Mouse (Mus musculus) embryonic facial prominence, embryonic 15.5 days (tissue): ENCODE measurements at regions not wholly inside any gene's neighbourhood (a gene's known extent, or its start where the extent isn't known, plus 50 kb on each side); places are given as distances from the start of the nearest gene placed in this dataset.

Experiments used
- ATAC-seq: fragments of 200-750 bp; cut with Nextera tagmentation; 2 replicates; pipeline ENCODE4 v1.8.0; 2017; ENCODE audit warnings: low read depth, moderate TSS enrichment; ENCODE audit not compliant: insufficient number of reproducible peaks, low FRiP score, low TSS enrichment
- H3K27ac ChIP-seq: fragments of 300-500 bp; sonication (generic); replicated peaks from 2 replicates; pipeline ENCODE4 v1.5.1; 2015; ENCODE audit warnings: mild to moderate bottlenecking, inconsistent platforms
- H3K27me3 ChIP-seq: fragments of 300-500 bp; sonication (generic); 2 replicates; pipeline ENCODE4 v1.6.1; 2015; ENCODE audit warnings: inconsistent platforms
- H3K36me3 ChIP-seq: fragments of 300-500 bp; sonication (generic); 2 replicates; pipeline ENCODE4 v1.6.1; 2015; ENCODE audit warnings: mild to moderate bottlenecking, inconsistent platforms
- H3K4me1 ChIP-seq: fragments of 300-500 bp; sonication (generic); 2 replicates; pipeline ENCODE4 v1.6.1; 2015; ENCODE audit warnings: inconsistent platforms
- H3K4me2 ChIP-seq: fragments of 300-500 bp; sonication (generic); replicated peaks from 2 replicates; pipeline ENCODE4 v1.6.1; 2015; ENCODE audit warnings: mild to moderate bottlenecking, inconsistent platforms
- H3K4me3 ChIP-seq: fragments of 300-500 bp; sonication (generic); replicated peaks from 2 replicates; pipeline ENCODE4 v1.5.1; 2015; ENCODE audit warnings: mild to moderate bottlenecking, inconsistent platforms
- H3K9ac ChIP-seq: fragments of 300-500 bp; sonication (generic); 2 replicates; pipeline ENCODE4 v1.6.1; 2015; ENCODE audit warnings: inconsistent platforms
- H3K9me3 ChIP-seq: fragments of 300-500 bp; sonication (generic); replicated peaks from 2 replicates; pipeline ENCODE4 v1.6.1; 2016; ENCODE audit warnings: inconsistent platforms
- WGBS: fragments of 180-500 bp; shearing (Covaris S2); methylation state at CpG from one replicate; pipeline ENCODE4 v1.1.7; 2015; 5-methylcytosine and 5-hydroxymethylcytosine counted together

DNA sequence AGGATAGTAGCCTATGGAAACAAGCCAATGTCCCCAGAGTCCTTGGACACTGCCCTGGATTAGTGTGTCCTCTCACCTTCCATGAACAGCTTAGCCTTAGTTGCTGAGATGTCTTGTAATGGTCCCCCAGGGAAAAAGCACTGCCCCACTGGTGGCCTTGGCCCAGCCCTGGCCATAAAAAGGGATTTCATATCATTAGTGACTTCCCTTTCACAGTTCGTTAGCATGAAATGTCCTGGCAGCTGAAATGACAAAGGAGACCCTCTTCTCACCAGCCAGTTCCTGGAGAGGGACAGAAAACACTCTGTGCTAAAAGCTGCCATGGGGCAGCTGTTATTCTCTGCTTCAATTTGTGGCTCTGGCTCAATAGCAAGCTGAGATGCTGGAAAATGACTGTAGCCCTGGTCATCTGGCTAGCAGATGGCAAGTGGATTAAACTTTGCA lies 110.6 kb upstream of the Rmdn2 start:
- Histone ChIP-seq H3K27ac (no peak overlapping the region), H3K9ac (no peak overlapping the region), H3K4me1 (no peaks in the 10 kb centered on the region), H3K4me2 (no peak overlapping the region), H3K4me3 (no peak overlapping the region), H3K27me3 (no peaks in the 10 kb centered on the region), H3K9me3 (no peaks in the 10 kb centered on the region), H3K36me3 (no peaks in the 10 kb centered on the region)
- no peak for ATAC-seq
- WGBS, result 33% methylated on average over 1 of the region's 1 CpGs

DNA sequence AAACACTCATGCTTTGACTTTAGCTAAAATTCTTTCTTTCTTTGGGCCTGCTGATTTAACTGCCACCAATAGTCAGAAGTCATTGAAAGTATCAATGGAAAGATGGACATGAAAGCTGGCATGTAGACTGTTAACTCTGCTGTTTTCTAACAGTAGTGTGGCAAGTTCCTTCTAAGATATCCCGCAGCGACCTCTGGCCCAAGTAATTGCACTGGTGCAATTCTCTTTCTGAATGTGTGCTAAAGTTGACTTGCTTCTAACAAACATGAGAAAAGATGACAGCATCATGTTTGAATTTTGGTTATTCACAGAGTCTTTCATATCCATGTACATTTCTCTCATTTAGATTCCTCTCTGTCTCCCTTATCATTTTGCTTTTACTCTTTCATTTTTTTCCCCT lies 109.7 kb upstream of the Rmdn2 start:
- H3K9ac ChIP-seq, result no peak overlapping the region
- H3K4me1 ChIP-seq, result no peaks in the 10 kb centered on the region
- no peaks in the 10 kb centered on the region for H3K9me3 ChIP-seq
- H3K27ac ChIP-seq, result no peak overlapping the region
- 78% methylated on average over 2 of the region's 2 CpGs for WGBS
- no peak overlapping the region for H3K4me2 ChIP-seq
- H3K36me3 ChIP-seq, result no peaks in the 10 kb centered on the region
- no peaks in the 10 kb centered on the region for H3K27me3 ChIP-seq
- ATAC-seq, result no peak
- H3K4me3 ChIP-seq, result no peak overlapping the region

DNA sequence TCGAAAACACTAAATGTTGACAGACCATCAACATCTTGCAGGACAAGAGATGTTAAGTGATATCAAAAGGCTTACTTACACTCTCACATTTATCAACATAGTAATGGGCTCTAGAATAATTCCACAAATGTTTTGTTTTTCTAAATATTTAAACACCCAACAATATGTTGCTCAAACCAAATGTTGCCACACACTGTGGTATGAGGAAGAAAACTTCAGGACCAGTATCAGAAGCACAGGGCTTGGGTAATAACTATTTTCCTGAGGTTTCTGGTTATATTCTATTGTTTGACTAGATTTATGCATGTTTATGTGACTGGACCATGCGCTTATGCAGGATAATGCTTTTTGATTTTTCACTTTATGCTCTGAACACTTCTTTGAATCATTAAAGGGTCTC lies 108.6 kb upstream of the Rmdn2 start:
- no peaks in the 10 kb centered on the region for H3K4me1 ChIP-seq
- no peak overlapping the region for H3K4me3 ChIP-seq
- H3K27me3 ChIP-seq, result no peaks in the 10 kb centered on the region
- no peak for ATAC-seq
- no peak overlapping the region for H3K9ac ChIP-seq
- no peaks in the 10 kb centered on the region for H3K9me3 ChIP-seq
- H3K27ac ChIP-seq, result no peak overlapping the region
- H3K4me2 ChIP-seq, result no peak overlapping the region
- 88% methylated on average over 2 of the region's 2 CpGs for WGBS
- H3K36me3 ChIP-seq, result no peaks in the 10 kb centered on the region

DNA sequence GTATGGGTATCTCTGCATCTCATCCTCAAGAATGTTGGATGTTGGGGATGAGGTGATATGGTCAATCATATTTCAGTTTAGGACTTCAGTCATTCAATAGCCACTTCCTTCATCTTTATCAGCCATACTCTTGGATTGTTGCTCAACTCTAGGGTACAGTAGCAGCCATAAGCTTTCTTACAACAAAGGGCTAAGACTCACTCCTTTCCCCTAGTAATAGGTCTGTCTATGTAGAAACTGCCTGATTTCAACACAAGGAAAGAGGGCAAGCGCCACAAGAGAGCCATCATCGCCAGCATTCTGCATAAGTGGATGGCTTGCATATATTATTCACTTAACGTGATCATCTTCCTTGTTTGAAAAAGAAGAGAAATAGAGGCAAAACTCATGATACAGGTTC lies 107.5 kb upstream of the Rmdn2 start:
- Histone ChIP-seq H3K9me3 (no peaks in the 10 kb centered on the region), H3K27ac (no peak overlapping the region), H3K4me3 (no peak overlapping the region), H3K4me1 (peaks cover 5% of the 10 kb centered on the region; the same call in 1 of the 2 replicates), H3K4me2 (no peak overlapping the region), H3K36me3 (no peaks in the 10 kb centered on the region), H3K9ac (no peak overlapping the region), H3K27me3 (no peaks in the 10 kb centered on the region)
- no peak for ATAC-seq
- WGBS, result 66% methylated on average over 3 of the region's 3 CpGs

DNA sequence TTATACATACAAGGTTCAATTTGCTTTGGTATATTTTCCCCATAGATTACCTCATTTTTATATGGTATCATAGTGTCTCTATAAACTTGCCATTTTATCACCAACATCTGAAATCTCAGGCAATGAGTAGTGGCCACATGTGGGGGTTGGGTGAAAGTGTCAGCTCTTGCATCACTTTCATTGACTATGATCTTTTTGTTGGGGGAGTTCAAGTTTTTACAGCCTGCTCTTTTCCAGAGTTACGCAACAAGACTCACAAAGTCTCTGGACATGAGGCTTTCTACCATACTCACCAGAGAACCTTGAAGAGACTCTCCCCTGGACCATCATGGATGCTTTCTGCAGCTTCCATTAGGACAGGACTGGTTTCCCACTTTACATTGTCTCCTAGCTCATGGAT lies 106.1 kb upstream of the Rmdn2 start:
- H3K4me2 ChIP-seq, result no peak overlapping the region
- 95% methylated on average over 1 of the region's 1 CpGs for WGBS
- ATAC-seq, result no peak
- no peak overlapping the region for H3K27ac ChIP-seq
- no peaks in the 10 kb centered on the region for H3K9me3 ChIP-seq
- peaks cover 17% of the 10 kb centered on the region for H3K4me1 ChIP-seq
- no peak overlapping the region for H3K9ac ChIP-seq
- H3K4me3 ChIP-seq, result no peak overlapping the region
- H3K27me3 ChIP-seq, result no peaks in the 10 kb centered on the region
- H3K36me3 ChIP-seq, result no peaks in the 10 kb centered on the region

DNA sequence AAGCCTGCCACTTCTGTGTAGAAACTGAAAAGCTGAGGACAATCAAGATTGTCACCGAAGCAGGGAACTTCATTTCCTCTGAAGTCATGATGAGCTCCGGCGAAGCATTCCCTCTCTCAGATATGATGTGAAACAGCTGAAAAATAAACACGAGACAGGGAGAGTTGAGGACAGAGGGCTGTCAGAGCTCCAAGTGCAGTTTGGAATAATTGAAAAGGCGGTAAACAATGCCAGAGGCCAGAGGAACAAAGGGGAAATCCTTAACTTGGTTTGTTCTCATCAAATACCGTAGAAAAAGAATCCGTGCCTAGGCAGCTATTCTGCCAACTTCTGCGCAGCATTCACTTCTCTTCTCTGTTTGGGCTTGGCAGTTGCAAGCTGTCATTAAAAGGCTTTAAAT lies 102.4 kb upstream of the Rmdn2 start:
- no peaks in the 10 kb centered on the region for H3K9me3 ChIP-seq
- no peaks in the 10 kb centered on the region for H3K36me3 ChIP-seq
- H3K4me2 ChIP-seq, result no peak overlapping the region
- peaks cover 27% of the 10 kb centered on the region for H3K4me1 ChIP-seq
- no peak for ATAC-seq
- H3K4me3 ChIP-seq, result no peak overlapping the region
- H3K27ac ChIP-seq, result peak overlapping the region; percentile 55; the same call in 1 of the 2 replicates
- whole genome bisulfite sequencing, result 30% methylated on average over 8 of the region's 8 CpGs
- H3K9ac ChIP-seq, result no peak overlapping the region
- H3K27me3 ChIP-seq, result no peaks in the 10 kb centered on the region

DNA sequence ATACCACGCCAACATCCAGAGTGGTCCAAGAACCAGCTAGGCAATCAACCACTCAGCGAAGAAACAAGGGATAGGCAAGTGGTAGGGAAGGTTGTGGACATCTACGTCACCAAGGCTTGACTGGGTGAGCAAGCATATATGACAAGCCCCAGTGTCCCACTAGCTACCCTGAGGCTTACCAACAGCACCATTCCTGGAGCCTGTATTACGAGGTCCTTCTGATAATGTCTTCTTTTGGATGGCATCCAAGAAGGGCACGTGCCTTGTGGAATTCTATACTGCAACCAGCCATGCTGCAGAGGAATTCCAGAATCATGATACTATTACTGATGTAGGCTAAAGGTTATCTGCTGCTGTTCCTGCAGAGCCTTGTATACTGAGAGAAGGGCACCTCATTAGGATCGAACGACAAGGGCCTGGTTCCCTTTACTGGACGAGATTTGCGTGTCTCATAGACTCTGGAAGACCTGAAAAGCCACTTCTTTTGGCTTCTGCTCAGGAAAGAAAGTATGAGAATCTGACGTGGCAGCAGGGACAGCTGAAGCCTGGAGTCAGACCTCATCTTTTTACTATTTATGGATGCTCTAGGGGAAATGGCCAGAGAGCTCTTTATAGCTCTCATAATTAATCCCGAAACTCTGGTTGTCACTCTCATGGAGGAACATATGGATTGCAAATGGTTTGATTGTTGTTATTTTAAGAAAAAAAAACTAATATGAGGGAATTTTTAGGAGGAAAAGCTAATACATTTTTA lies 101.5 kb upstream of the Rmdn2 start:
- no peak for ATAC-seq
- Histone ChIP-seq H3K36me3 (no peaks in the 10 kb centered on the region), H3K27ac (0 out of 2 replicates have a peak overlapping the region, but pooled peaks have one; percentile 55), H3K9ac (no peak overlapping the region), H3K9me3 (no peaks in the 10 kb centered on the region), H3K4me3 (no peak overlapping the region), H3K4me1 (peaks cover 28% of the 10 kb centered on the region), H3K27me3 (no peaks in the 10 kb centered on the region), H3K4me2 (no peak overlapping the region)
- WGBS, result 55% methylated on average over 11 of the region's 11 CpGs

DNA sequence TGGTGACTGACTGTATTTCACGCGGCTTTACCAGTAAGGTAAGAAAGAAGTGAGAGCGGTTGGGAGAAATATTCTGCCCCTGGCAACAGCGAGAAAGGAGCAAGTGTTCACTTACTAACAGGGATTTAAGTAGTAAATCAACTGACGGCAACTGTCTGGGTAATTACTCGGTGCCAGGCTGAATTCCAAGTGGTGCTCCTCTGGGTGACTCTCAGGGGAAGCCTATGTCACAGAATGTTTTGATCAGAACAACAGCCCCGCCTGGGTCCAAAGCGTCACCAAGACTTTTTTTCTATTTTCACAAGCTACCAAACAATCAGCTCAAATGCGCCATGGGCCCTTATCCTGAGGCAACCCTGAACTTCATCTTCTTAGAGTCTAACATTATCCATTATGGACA lies 100.4 kb upstream of the Rmdn2 start:
- Histone ChIP-seq H3K4me1 (peaks cover 28% of the 10 kb centered on the region), H3K4me2 (no peak overlapping the region), H3K36me3 (no peaks in the 10 kb centered on the region), H3K4me3 (no peak overlapping the region), H3K27me3 (no peaks in the 10 kb centered on the region), H3K9me3 (no peaks in the 10 kb centered on the region), H3K27ac (no peak overlapping the region), H3K9ac (no peak overlapping the region)
- ATAC-seq, result no peak
- whole genome bisulfite sequencing, result 65% methylated on average over 9 of the region's 9 CpGs

DNA sequence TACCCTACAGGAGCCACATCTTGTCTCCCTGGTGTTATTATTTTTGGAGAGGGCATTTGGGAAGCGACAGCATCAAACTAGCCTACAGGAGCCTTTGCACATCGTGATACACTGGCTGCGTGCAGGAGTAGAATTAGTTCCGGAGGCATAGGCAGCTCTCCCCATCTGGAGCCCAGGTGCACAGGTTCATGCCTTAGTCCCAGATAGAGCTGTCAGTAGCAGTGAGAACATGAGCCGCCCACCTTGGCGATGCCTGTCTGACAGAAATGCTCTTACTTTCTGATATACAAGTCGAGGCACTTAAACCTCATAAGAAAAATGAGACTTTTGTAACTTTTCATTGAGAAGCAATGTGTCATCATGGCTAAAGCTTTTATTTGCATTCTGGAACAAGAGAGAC lies 97.6 kb upstream of the Rmdn2 start:
- H3K27ac ChIP-seq, result no peak overlapping the region
- no peaks in the 10 kb centered on the region for H3K36me3 ChIP-seq
- H3K9ac ChIP-seq, result no peak overlapping the region
- H3K27me3 ChIP-seq, result no peaks in the 10 kb centered on the region
- ATAC-seq, result no peak
- no peak overlapping the region for H3K4me3 ChIP-seq
- peaks cover 24% of the 10 kb centered on the region for H3K4me1 ChIP-seq
- no peaks in the 10 kb centered on the region for H3K9me3 ChIP-seq
- H3K4me2 ChIP-seq, result no peak overlapping the region
- 37% methylated on average over 7 of the region's 7 CpGs for WGBS

DNA sequence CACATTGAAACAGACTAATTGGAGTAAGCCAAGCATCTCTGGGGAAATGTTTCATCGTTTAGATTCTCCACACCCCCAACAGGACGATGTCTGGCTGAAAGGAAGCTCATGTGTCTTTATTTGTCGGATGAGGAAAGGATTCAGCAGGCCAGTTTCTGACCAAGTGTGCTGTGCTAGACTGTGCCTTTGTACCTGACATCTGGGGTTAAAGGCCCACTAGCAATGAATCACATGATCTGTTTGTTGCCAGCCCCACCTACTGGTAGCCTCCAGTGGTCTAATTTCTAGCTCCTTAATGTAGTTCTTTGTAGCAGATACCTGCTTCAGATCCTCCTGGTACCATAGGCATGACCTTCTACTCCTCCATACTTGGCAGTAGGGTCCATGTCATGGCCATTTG lies 93.5 kb upstream of the Rmdn2 start:
- Histone ChIP-seq H3K4me3 (no peak overlapping the region), H3K27me3 (no peaks in the 10 kb centered on the region), H3K4me2 (no peak overlapping the region), H3K9ac (no peak overlapping the region), H3K9me3 (no peaks in the 10 kb centered on the region), H3K4me1 (peaks cover 11% of the 10 kb centered on the region; the same call in 1 of the 2 replicates), H3K27ac (no peak overlapping the region), H3K36me3 (no peaks in the 10 kb centered on the region)
- WGBS, result 44% methylated on average over 3 of the region's 3 CpGs
- ATAC-seq, result no peak

DNA sequence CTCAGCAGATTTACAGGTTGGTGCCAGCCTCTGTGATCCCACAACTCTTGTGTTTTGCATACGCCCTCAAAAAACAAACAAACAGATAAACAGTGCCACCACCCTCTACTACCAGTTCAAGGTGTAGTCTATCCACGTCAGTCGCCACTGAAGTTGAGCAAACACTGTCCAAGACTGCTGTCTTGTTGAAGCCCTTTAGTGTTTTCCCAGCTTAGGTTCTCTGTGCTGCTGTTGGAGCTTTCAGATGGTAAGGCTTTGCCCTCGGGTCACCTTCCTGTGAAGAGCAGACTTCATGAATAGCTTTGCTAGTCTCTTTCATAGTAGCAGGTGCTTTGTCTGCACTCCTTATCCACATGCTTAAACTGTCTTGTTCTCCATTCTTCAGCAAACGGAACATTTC lies 93.0 kb upstream of the Rmdn2 start:
- Histone ChIP-seq H3K4me2 (no peak overlapping the region), H3K27ac (no peak overlapping the region), H3K4me3 (no peak overlapping the region), H3K27me3 (no peaks in the 10 kb centered on the region), H3K9me3 (no peaks in the 10 kb centered on the region), H3K4me1 (peaks cover 7% of the 10 kb centered on the region; the same call in 1 of the 2 replicates), H3K36me3 (no peaks in the 10 kb centered on the region), H3K9ac (no peak overlapping the region)
- no peak for ATAC-seq
- 87% methylated on average over 5 of the region's 5 CpGs for WGBS

DNA sequence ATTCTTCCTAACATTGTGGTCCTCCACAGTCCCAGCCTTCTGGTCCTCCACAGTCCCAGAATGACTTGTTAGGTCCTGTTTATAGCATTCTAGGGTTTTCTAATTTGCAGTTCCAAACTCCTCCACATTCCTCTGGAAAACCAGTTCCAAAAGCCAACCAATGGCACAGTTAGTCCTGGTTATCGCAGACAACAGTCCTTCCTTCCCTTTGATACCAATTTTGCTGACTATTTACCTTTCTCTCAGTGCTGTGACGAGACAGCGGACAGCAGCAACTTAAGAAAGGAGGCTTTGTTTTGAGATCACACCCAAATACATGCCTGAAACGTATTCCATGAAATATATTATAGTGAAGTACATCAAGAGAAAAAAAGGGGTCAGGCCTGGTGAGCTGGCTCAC lies 92.3 kb upstream of the Rmdn2 start:
- peak; percentile 39; the same call in 1 of the 2 replicates for ATAC-seq
- H3K4me1 ChIP-seq, result 0 out of 2 replicates have a peak, but pooled peaks cover under 1% of the 10 kb centered on the region
- H3K9ac ChIP-seq, result no peak overlapping the region
- H3K4me2 ChIP-seq, result no peak overlapping the region
- WGBS, result 72% methylated on average over 4 of the region's 4 CpGs
- no peaks in the 10 kb centered on the region for H3K27me3 ChIP-seq
- no peaks in the 10 kb centered on the region for H3K36me3 ChIP-seq
- H3K27ac ChIP-seq, result no peak overlapping the region
- no peak overlapping the region for H3K4me3 ChIP-seq
- no peaks in the 10 kb centered on the region for H3K9me3 ChIP-seq
